Mouse (Mus musculus): ENCODE data around the gene Map10.

DNA sequence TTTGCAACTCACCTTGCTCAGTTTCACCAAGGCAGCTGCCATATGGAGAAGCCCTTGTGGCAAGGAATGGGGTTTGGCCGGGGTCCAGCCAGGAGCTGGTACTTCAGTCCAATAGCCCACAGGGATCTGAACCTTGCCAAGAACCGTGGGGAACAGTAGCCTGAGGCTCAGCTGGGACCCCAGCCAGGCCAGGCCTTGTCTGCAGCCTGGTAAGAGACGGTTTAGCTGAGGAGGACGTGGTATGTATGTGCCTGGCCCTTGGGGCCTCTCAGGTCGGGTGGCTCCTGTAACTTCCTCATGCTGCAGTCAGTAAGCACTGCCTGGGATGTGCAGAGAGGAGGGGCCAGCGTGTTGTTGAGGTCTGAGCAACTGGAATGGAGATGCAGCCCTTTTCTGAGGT, 27.8 kb upstream of the Map10 start:
- TF ChIP-seq CTCF (IDR thresholded peaks at IDR 0.05; ENCODE audit: borderline replicate concordance, control insufficient read depth, extremely low read depth, insufficient read depth, low read length, poor library complexity) (no peak), POLR2A (IDR thresholded peaks at IDR 0.05; ENCODE audit: control insufficient read depth, extremely low read depth, insufficient read depth, low read length, poor library complexity) (no peak)

All from thymus, adult 2 months (tissue).